Mouse (Mus musculus) liver, embryonic 15.5 days (tissue): ENCODE results near the gene Ppp6r3. TPM values are rescaled to one million over a fixed set of nuclear protein-coding genes. Genes with fewer than 3 reads are reported as not detected.
A peak's percentile ranks its signal among the peaks of the same experiment; 100 is the strongest.
"Not testable (repeated sequence)": the region's sequence is repeated elsewhere in the genome, so short reads cannot be mapped to it uniquely, and the experiment has no call there.

ENCODE experiments used
- ATAC-seq: fragments of 200-750 bp; cut with Nextera tagmentation; 2 replicates; pipeline ENCODE4 v1.8.0; 2017; ENCODE audit warnings: moderate number of reproducible peaks, mild to moderate bottlenecking, moderate library complexity; ENCODE audit not compliant: insufficient read depth
- H3K27ac ChIP-seq: fragments of 300-500 bp; sonication (generic); replicated peaks from 2 replicates; pipeline ENCODE4 v1.5.1; 2015; ENCODE audit warnings: mild to moderate bottlenecking, inconsistent platforms
- H3K27me3 ChIP-seq: fragments of 300-500 bp; sonication (generic); 2 replicates; pipeline ENCODE4 v1.6.1; 2015; ENCODE audit warnings: mild to moderate bottlenecking, inconsistent platforms
- H3K36me3 ChIP-seq: fragments of 300-500 bp; sonication (generic); replicated peaks from 2 replicates; pipeline ENCODE4 v1.6.1; 2015; ENCODE audit warnings: moderate library complexity, mild to moderate bottlenecking, inconsistent platforms
- H3K4me1 ChIP-seq: fragments of 300-500 bp; sonication (generic); replicated peaks from 2 replicates; pipeline ENCODE4 v1.6.1; 2015; ENCODE audit warnings: inconsistent platforms
- H3K4me2 ChIP-seq: fragments of 300-500 bp; sonication (generic); 2 replicates; pipeline ENCODE4 v1.6.1; 2015; ENCODE audit warnings: moderate library complexity, mild to moderate bottlenecking, inconsistent platforms
- H3K4me3 ChIP-seq: fragments of 300-500 bp; sonication (generic); replicated peaks from 2 replicates; pipeline ENCODE4 v1.5.1; 2015; ENCODE audit warnings: mild to moderate bottlenecking, inconsistent platforms
- H3K9ac ChIP-seq: fragments of 300-500 bp; sonication (generic); 2 replicates; pipeline ENCODE4 v1.6.1; 2015; ENCODE audit warnings: moderate library complexity, mild to moderate bottlenecking, inconsistent platforms
- H3K9me3 ChIP-seq: fragments of 300-500 bp; sonication (generic); replicated peaks from 2 replicates; pipeline ENCODE4 v1.6.1; 2016; ENCODE audit warnings: inconsistent platforms
- WGBS: fragments of 180-500 bp; shearing (Covaris S2); methylation state at CpG from one replicate; pipeline ENCODE4 v1.1.7; 2015; ENCODE audit warnings: mixed read lengths; ENCODE audit not compliant: insufficient replicate concordance; 5-methylcytosine and 5-hydroxymethylcytosine counted together
- polyA plus RNA-seq: library from polyadenylated mRNA; unstranded; fragments of >200 nt; fragmentation: Nextera tagmentation; extraction: Ambion mirVana; gene quantifications from 2 replicates; pipeline ENCODE4 v1.2.1, GENCODE M21; 2015

The Ppp6r3 gene
- polyA plus RNA-seq, 1 experiment from 2014 or later = 22.4 TPM

DNA sequence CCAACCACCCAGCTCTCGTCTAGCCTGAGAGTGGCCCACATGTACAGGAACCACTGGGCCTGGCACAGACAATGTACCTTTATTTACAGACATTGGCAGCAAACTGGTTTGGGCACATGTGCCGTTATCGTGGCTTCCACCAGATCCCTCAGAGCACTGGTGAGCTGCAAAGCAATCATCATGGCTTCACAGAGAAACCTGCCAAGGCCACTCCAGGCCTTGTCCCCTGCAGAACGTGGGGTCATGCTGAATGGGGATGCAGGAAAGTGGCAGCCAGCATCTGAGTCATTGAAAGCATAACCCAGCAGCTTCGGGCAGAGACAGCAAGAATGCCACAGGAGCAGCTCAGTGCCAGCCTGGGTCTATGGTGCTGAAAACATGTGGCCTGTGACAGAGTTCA is 18.8 kb upstream of the Ppp6r3 start:
- H3K9ac ChIP-seq = no peak overlapping the region
- 64% methylated on average over 5 of the region's 5 CpGs for WGBS
- peaks cover 11% of the 10 kb centered on the region for H3K4me1 ChIP-seq
- no peak overlapping the region for H3K4me3 ChIP-seq
- ATAC-seq = no peak
- H3K4me2 ChIP-seq = no peak overlapping the region
- H3K27me3 ChIP-seq = no peaks in the 10 kb centered on the region
- no peaks in the 10 kb centered on the region for H3K9me3 ChIP-seq
- peaks cover 83% of the 10 kb centered on the region for H3K36me3 ChIP-seq
- no peak overlapping the region for H3K27ac ChIP-seq

- Histone ChIP-seq H3K36me3 (peaks cover 77% of the 10 kb centered on the region), H3K4me1 (peaks cover 18% of the 10 kb centered on the region), H3K4me2 (no peak overlapping the region), H3K9ac (no peak overlapping the region), H3K27ac (no peak overlapping the region), H3K4me3 (no peak overlapping the region), H3K9me3 (no peaks in the 10 kb centered on the region), H3K27me3 (no peaks in the 10 kb centered on the region)
- no peak for ATAC-seq
- WGBS = 63% methylated on average over 7 of the region's 7 CpGs
These were observed 18.0 kb upstream of the Ppp6r3 start for GRCm38 (mm10) chr19:3593379-3594055.

GRCm38 (mm10) chr19:3589968-3590367 is 14.4 kb upstream of the Ppp6r3 start:
- peak overlapping the region; percentile 13; the same call in 1 of the 2 replicates for H3K4me2 ChIP-seq
- no peak overlapping the region for H3K4me3 ChIP-seq
- peak overlapping the region; percentile 12; the same call in 1 of the 2 replicates for H3K9ac ChIP-seq
- no peaks in the 10 kb centered on the region for H3K9me3 ChIP-seq
- 38% methylated on average over 4 of the region's 4 CpGs for WGBS
- H3K4me1 ChIP-seq = peaks cover 18% of the 10 kb centered on the region
- H3K27me3 ChIP-seq = no peaks in the 10 kb centered on the region
- peaks cover 64% of the 10 kb centered on the region for H3K36me3 ChIP-seq
- ATAC-seq = peak; percentile 51
- peak overlapping the region; percentile 55 for H3K27ac ChIP-seq

DNA sequence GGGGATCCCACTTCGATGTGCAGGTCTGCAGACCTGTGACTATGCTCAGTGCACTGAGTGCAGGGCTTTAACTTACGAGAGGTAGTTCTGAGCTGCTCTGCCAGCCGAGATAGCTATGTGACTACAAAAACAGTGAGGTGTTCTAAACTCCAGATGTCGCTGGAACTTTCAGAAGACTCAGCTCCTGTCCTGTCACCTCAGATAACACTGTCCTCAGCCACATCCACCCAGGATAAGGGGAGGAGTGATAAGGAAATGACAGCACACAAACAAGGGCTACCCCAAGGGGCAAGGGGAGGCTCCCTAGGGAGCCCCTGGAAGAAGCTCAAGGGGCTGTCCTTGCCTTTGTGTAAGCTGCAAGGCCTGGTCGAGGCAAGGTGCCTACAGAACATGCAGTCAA is 14.0 kb upstream of the Ppp6r3 start:
- Histone ChIP-seq H3K27me3 (no peaks in the 10 kb centered on the region), H3K27ac (peak overlapping the region; percentile 55), H3K9me3 (no peaks in the 10 kb centered on the region), H3K4me2 (peak overlapping the region; percentile 13), H3K4me3 (no peak overlapping the region), H3K4me1 (peaks cover 18% of the 10 kb centered on the region), H3K9ac (peak overlapping the region; percentile 12; the same call in 1 of the 2 replicates), H3K36me3 (peaks cover 60% of the 10 kb centered on the region)
- WGBS = 19% methylated on average over 5 of the region's 5 CpGs
- peak; percentile 87 for ATAC-seq

- not testable (repeated sequence) for ATAC-seq, H3K9ac ChIP-seq, H3K9me3 ChIP-seq, H3K4me3 ChIP-seq, H3K27me3 ChIP-seq, H3K27ac ChIP-seq, H3K4me2 ChIP-seq
- Histone ChIP-seq H3K36me3 (peaks cover 49% of the 10 kb centered on the region), H3K4me1 (peaks cover 18% of the 10 kb centered on the region)
- WGBS = 75% methylated on average over 5 of the region's 5 CpGs
These were observed 12.2 kb upstream of the Ppp6r3 start for GRCm38 (mm10) chr19:3587729-3588128.

DNA sequence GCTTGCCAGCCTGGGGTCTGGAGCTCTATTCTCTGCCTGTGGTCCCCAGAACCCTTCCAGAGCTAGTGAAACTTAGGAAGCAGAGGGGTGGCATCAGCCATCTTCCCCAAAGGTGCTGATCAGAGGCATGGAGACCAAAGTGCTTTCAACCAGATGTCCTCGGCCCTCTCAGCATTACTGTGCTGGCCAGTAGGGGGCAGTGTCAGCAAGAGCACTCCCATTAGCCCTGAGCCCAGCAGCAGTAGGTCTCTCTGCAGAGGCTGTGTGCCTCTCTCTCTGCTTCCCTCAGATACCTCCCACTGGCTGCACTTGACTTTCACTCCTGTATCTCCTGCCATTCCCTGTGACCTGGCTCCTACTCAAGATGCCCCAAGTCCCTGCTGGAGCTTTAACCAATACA is 11.0 kb upstream of the Ppp6r3 start:
- H3K9me3 ChIP-seq = no peaks in the 10 kb centered on the region
- H3K4me1 ChIP-seq = peaks cover 18% of the 10 kb centered on the region
- no peaks in the 10 kb centered on the region for H3K27me3 ChIP-seq
- H3K27ac ChIP-seq = no peak overlapping the region
- WGBS = 23% methylated on average over 1 of the region's 1 CpGs
- H3K4me3 ChIP-seq = no peak overlapping the region
- no peak for ATAC-seq
- no peak overlapping the region for H3K4me2 ChIP-seq
- peaks cover 38% of the 10 kb centered on the region for H3K36me3 ChIP-seq
- no peak overlapping the region for H3K9ac ChIP-seq

DNA sequence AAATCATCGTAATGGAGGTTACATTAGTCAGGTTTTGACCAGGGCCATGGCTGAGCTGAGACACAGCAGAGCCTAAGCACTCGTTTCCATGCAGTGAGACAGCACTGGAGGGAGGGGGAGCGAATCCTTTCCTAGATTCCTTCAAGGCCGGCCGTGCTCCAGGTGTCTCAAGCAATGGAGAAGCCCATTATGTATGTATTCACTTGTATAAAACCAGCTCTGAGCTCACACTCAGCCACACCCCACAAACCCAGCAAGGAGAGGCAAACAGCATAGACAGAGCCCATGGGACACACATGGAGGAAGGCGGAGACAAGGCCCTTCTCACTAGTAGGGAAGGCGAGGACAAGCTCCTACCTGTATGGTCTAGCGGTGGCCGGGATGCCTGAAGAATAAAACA is 10.5 kb upstream of the Ppp6r3 start:
- Histone ChIP-seq H3K4me3 (no peak overlapping the region), H3K9me3 (no peaks in the 10 kb centered on the region), H3K27ac (no peak overlapping the region), H3K4me2 (no peak overlapping the region), H3K36me3 (peaks cover 35% of the 10 kb centered on the region), H3K4me1 (peaks cover 18% of the 10 kb centered on the region), H3K27me3 (no peaks in the 10 kb centered on the region), H3K9ac (no peak overlapping the region)
- no peak for ATAC-seq
- WGBS = 83% methylated on average over 9 of the region's 9 CpGs

DNA sequence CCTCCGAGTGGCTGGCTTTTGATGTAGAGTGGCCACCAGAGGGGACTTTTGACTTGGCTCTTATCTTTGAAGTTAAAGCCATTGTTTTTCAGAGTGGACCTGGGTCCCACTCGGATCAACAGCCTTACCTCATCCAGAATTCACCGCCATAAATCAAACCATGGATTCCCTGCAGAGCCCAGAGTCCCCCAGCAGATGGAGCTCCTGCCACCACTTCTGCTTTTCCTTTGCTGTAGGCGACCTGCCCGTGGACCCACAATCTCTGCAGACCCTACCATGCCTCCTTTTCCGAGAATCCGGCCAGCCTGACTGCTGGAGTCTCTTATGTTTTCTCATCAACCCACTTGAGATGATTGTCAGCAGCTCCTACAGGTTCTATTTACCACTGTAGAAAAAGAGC is 5.8 kb upstream of the Ppp6r3 start:
- Histone ChIP-seq H3K4me1 (peaks cover 19% of the 10 kb centered on the region), H3K27ac (no peak overlapping the region), H3K4me2 (no peak overlapping the region), H3K27me3 (no peaks in the 10 kb centered on the region), H3K4me3 (no peak overlapping the region), H3K36me3 (peaks cover 13% of the 10 kb centered on the region; the same call in 1 of the 2 replicates), H3K9ac (no peak overlapping the region), H3K9me3 (no peaks in the 10 kb centered on the region)
- no peak for ATAC-seq
- 16% methylated on average over 7 of the region's 7 CpGs for WGBS

- no peaks in the 10 kb centered on the region for H3K9me3 ChIP-seq
- 0 out of 2 replicates have a peak overlapping the region, but pooled peaks have one; percentile 97 for H3K27ac ChIP-seq
- H3K9ac ChIP-seq = no peak overlapping the region
- no peaks in the 10 kb centered on the region for H3K36me3 ChIP-seq
- H3K4me2 ChIP-seq = peak overlapping the region; percentile 73; the same call in 1 of the 2 replicates
- no peak overlapping the region for H3K4me3 ChIP-seq
- ATAC-seq = no peak
- H3K27me3 ChIP-seq = no peaks in the 10 kb centered on the region
- peaks cover 42% of the 10 kb centered on the region for H3K4me1 ChIP-seq
These were observed 2.4 kb upstream of the Ppp6r3 start for GRCm38 (mm10) chr19:3577911-3578290.

GRCm38 (mm10) chr19:3577265-3577910 is 1.8 kb upstream of the Ppp6r3 start:
- no peaks in the 10 kb centered on the region; the same call in 1 of the 2 replicates for H3K36me3 ChIP-seq
- H3K9me3 ChIP-seq = no peaks in the 10 kb centered on the region
- 0 out of 2 replicates have a peak overlapping the region, but pooled peaks have one; percentile 73 for H3K9ac ChIP-seq
- H3K27ac ChIP-seq = peak overlapping the region; percentile 97; the same call in 1 of the 2 replicates
- no peak for ATAC-seq
- WGBS = 55% methylated on average over 4 of the region's 4 CpGs
- peaks cover 45% of the 10 kb centered on the region for H3K4me1 ChIP-seq
- 0 out of 2 replicates have a peak overlapping the region, but pooled peaks have one; percentile 91 for H3K4me3 ChIP-seq
- H3K4me2 ChIP-seq = peak overlapping the region; percentile 73
- H3K27me3 ChIP-seq = no peaks in the 10 kb centered on the region

DNA sequence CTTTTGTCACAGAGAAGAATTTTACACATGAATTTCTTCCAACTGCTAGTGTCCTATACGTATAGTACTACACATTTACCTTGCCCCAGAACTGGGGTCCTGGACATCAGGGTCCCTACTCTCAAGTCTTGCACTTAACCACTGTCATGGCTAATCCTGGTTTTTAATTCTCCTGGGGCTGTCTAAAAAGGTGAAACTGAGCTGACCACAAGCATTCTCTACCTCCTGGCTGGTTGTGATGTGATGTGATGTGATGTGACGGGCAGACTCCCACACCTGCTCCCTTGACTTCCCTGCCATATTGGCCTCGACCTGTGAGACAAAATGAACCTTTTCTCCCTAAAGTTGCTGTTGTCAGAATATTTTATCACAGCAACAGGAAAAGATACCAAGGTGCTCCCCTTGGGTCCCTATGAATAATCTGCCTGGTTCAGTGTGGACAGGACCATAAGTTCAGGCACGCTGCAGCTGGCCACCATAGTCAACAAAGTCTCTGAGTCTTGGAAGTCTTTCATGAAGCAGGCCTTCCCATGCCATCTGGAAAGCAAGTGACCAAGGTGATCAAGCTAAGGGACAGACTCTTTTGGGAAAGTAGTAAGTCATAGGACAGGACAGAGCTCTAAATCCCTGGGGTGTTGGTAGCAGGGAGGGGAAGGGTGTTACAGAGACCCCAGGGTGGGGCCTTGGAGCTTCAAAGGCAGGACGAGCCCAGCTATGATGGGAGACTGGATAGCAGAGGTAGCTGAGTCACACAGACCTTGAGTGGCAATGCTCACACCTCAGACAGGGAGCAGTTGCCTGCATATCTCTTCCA is 1.1 kb upstream of the Ppp6r3 start:
- peak overlapping the region; percentile 97 for H3K27ac ChIP-seq
- H3K4me3 ChIP-seq = peak overlapping the region; percentile 91
- peaks cover 46% of the 10 kb centered on the region for H3K4me1 ChIP-seq
- no peak for ATAC-seq
- H3K9me3 ChIP-seq = no peaks in the 10 kb centered on the region
- H3K36me3 ChIP-seq = no peaks in the 10 kb centered on the region; the same call in 1 of the 2 replicates
- peak overlapping the region; percentile 73 for H3K4me2 ChIP-seq
- 62% methylated on average over 5 of the region's 5 CpGs for WGBS
- no peaks in the 10 kb centered on the region for H3K27me3 ChIP-seq
- peak overlapping the region; percentile 73 for H3K9ac ChIP-seq
